Mouse (Mus musculus) bone marrow macrophage, adult 2 months (primary cell): ENCODE measurements around the gene Vipr1.

ENCODE experiments used
- CTCF ChIP-seq: IDR thresholded peaks from 2 replicates; pipeline ENCODE4 v1.5.1; 2012; ENCODE audit warnings: low read depth, mild to moderate bottlenecking, low read length, moderate library complexity
- POLR2A ChIP-seq: IDR thresholded peaks from 2 replicates; pipeline ENCODE4 v1.6.1; 2012; ENCODE audit warnings: mild to moderate bottlenecking, low read depth, low read length, borderline replicate concordance

- TF ChIP-seq CTCF: no peak
- no peak for TF ChIP-seq POLR2A
These were observed 34.6 kb downstream of the Vipr1 start for GRCm38 (mm10) chr9:121677069-121677468.
